Mouse (Mus musculus) 416B (cell line): ENCODE measurements around the gene Rab40c.

Source experiments
- DNase-seq: peaks from one replicate; pipeline ENCODE4 v3.0.0; 2011; ENCODE audit warnings: low read depth

The Rab40c gene

DNA sequence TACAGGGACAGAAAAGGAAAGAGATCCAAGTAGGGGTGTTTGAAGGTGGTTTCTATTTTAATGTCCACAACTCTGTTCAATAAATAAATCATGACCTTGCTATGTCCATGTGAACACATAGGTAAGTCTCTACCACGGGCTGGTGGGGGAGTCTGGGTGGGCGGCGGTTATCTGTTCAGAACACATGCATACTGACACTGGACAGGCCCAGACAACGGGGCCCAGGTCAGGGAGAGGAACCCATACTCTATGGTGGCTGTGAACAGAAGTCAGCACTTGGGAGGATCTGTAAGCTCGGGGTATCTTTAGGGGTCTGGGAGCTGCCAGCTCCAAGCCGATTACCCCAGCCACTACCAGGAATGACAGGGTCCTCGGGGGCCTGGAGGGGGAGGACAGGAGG, 26.8 kb upstream of the Rab40c start:
- no peak for DNase-seq

DNA sequence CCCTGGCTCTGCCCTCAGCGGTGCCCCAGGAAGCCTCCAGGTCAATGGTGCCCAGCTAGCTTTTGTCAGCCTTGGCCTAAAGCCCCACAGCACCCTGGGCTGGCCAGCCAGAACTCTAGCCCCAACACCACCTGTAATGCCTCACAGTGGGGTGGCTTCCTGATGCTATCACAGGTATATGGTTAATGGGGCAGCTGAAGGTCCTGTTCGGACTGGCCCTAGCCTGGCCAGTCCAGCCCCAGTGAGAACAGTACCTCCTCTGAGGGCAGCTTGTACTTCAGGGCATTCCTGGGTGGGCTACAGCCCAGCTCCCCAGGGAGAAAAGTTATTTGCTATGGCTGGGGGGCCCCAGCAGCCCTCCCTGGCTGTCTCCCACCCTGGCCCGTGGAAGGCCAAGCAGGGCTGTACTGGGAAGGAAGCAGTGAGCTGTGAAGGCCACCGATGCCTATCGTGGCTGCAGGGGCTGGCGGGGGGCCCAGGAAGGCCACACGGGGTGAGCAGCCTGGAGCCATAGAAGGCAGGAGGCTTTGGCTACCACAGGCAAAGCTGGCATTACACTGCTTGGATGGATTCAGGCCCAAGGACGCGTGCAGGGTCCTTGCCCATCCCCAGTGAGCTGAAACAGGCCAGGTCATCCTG, 26.1 kb upstream of the Rab40c start:
- no peak for DNase-seq

DNA sequence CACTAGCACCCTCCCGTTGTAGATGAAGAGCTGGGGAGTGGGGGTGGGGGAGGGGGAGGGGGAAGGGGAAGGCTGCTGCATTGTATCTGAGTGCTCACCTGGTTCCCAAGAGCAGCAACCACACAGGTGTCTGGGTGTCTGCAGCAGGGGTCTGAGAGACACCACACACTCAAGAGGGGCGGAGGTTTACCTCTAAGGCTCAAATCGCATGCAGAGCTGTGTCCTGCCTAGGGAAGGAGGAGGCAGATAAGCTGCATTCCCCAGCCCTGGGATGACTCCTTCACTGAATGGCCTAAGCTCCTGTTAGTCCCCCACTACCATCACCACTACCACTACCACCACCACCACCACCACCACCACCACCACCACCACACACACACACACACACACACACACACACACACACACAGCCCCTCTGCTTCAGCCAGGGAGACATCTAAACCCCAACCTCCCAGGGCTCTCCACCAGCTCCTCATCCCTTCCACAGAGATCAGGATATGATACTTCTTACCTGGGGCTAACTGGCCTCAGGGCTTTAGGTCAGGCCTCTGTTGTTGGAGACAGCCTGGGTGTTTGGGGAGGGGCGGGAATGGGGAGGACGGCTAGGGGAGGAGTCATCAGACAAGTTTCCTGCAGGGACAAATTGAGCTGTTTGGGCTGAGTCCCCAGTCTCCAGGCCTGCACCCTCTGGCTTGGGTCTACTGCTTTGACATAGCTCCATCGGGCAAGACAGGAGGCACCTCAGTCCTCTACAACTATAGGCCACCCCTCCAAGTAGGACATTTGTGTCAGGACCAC, 25.0 kb upstream of the Rab40c start, which contains the start of the genes Pigq and Nhlrc4:
Gene Pigq, minus strand, starts transcription at position 571 of the 798 bp plus-strand sequence.
Gene Nhlrc4, minus strand, starts transcription at position 596 of the 798 bp plus-strand sequence.
- DNase-seq, result no peak

DNA sequence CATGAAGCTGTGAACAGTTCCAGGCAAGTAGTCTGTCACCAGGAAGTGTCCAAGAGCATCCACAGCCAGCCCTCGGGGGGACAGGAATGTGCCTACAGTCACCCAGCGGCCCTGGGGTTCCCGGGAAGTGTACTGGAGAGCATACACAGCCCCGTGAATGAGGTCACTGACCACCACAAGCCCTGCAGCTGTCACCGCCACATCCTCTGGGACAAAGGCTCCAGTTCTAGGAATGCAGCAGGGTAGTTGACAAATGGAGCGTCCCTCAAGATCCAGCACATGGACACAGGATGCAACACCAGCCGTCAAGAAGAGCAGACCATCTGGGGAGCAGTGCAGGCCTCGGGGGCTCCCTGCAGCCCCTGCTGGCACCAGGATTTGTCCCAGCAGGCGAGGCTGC, 24.2 kb upstream of the Rab40c start:
- DNase-seq, result no peak

DNA sequence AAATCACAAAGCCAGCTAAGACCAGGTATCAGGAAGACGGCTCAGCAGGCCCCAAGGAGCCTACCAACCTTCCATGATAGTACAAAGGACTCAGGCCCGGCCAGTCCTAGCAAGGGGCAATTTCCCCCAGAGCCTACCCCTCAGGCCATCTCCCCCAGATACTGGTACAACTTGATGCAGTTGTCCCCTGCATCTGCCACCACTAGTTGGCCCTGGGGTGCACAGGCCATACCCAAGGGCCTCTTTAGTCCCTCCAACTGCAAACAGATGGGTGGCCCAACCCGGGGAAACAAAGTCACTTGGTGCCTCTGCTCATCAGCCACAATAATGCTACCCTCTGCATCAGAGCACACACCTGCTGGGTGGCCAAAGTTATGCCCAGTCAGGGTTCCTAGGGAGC, 23.7 kb upstream of the Rab40c start:
- DNase-seq, result no peak

DNA sequence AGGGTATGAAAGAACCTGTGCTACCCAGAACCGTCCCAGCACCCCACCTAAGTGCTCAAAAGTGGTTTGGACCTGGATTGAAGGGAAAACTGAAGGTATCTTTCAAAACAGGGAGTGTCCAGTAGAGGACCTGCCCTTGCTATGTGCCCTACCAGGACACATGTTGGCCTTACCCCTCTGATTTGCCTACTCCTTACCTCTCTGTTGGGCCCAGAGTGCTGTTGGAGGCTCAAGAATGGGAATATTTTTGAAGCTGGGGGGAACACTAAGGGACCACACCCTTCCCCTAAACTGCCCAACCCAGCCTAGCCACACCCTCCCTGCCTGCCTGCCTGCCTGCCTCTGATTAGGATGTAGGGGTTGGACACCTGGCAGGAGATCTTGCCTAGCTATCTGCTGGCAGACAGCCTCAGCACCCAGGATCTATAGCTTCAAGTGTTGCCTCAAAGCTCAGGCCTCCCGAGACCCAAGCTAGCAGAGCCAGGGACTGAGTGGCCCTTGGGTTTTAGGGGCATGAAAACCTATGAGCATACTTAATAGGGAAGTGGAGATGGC, 23.1 kb upstream of the Rab40c start:
- no peak for DNase-seq

DNA sequence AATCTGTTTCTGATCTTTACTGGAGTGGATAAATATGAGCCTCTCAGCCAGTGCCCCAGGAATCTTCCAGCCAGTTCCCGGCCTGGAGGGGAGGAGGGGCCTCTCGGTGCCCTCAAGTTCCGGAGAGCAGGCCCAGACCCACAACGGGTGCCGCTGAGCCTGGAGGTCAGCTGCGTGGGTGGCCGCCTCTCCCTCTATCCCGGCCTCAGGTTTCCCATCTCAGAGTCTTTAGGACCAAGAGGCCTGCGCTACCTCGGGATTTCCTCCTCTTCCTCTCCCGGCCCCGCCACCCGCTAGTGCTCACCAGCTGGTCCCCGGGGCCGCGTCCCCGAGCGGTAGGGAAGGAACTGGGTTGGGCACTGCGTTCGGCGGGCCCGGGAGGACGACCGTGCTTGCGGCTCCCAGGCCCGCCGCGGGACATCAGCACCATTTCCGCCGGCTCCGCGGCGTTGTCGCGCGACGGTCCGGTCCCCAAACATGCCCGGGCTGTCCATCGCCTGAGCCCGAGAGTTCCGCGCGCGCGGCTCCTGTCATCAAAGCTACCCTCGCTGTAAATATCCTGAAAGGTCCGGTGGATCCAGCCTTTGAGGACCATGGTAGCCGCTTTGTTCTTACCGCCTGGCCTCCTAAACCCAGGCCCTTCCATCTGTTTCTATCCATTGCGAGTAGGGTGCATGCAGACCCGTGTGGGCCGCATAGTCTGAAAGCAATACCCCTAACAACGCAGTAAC, 22.1 kb upstream of the Rab40c start:
- DNase-seq, result peak; percentile 77

DNA sequence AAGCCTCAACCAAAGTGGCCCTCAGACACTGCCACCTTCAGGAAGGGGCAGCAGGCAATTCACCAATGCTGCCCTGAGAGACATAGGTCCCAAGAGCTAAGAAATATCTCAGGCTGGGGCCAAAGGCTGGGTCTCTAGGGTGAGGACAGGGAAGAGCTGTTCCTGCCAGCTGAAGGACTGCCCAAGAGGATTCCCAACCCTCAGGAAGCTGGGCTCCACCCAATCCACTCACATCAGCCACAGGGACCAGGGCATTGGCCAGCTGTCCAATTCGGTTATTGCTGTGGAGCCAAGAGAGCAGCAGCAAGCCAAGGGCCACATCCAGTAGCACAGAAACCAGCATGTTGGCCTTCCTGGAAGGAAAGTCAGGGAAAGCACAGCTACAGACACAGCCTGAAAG, 15.0 kb upstream of the Rab40c start:
- no peak for DNase-seq

DNA sequence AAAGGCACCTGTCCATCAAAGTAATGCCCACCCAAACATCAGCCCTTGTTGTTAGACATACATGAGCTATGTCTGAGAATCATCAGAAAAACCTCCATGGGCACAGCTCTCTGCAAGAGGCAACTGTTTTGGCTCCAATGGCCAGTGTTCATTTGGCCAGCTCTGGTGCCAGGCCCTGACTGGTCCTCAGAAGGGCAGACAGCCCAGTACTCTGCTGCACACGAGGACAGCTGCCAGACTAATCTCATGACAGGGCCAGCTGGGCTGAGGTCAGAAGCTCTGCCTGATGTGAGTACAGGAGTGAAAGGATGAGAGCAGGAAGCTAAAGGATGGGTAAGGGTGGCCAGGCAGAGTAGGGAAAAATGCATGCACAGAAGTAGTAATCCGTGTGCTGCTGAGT, 5.8 kb upstream of the Rab40c start:
- no peak for DNase-seq

DNA sequence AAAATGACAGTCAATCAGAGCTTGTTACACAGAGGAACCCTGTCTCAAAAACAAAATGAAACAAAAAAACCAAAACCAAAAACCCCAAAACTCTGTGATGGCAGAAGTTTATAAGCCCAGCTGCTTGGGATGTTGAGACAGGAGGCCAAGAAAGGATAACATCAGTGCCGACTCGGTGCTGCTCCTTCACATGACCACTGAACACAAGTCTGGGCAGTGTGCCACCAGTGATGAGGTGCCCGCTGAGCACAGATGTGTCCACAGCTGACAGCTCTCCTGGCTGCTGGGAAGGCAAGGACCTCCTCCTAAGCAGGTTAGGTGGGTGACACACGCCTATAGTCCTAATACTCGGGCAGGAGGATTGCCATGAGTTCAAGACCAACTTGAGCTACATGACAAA, 2.6 kb upstream of the Rab40c start:
- DNase-seq, result peak; percentile 43

DNA sequence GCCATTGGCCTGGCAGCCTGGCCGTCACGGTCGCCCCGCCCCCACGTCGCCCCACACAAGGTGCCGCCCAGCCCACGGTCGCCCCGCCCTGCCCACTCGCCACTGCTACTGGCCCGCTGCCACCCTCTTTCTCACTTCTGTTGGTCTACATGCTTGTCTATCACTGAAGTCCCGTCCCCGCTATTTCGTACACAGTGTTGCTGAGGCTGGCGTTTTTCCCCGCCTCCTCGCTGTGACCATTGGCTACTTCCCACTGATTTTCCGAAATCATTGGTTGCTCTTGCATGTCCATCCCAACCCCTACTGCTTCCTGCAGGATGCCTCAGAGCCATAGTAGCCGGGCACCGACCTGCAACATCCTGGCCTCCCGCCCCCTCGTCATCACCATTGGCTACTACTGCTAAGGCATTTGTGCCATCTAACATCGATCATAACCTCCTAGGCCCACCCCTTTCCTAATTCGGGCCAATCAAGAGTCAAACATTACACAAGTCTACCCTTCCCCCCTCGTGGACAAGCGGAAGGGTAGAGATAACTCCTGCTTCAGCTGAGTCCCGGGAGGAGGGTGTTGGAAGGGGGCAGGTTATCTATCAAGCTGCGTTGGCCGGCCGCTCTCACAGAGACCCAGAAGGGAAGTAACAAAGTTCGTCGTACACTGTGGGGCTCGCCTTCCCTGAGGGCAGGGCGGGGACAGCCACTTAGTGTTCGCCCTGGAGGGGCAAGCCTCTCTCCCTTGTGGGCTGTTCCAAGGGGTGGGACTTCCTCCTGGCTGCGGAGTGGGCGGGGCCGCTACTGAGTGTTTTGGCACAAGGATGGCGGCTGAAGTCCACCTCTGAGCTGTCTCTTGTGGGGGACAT, 487 bp upstream of the Rab40c start:
- peak; percentile 100 for DNase-seq

DNA sequence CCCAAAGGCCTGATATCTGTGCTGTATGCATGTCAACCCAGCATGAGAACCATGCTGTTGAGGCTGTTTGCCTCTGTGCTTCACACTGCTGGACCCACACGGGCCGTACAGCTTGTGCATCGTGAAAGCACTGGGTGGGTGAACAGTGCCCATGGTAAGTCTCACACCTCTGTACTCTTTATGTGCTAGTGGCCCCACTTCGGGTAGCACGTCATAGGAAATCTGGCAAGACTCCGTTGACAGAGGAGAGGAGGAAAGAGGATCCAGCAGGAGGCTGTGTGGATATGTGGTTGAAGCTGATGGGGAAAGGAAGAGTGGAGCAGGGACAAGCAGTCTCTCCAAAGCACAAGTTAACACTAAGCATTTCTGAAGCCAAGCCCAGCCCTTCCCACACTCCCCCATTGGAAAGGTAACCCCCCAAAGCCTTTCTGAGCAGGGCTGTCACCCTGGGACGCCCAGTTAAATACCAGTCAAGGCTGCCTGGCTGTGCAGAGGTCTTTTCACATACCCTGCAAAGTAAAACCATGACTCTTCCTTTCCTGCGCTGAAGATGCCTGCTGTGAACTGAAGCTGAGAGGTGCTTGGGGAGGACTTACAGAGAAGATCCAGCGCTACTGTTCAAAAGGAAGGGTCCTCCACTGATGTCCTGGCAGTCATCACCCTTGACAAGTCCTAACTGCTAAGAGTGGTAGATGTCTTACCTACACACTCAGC, 1.3 kb downstream of the Rab40c start:
- no peak for DNase-seq

DNA sequence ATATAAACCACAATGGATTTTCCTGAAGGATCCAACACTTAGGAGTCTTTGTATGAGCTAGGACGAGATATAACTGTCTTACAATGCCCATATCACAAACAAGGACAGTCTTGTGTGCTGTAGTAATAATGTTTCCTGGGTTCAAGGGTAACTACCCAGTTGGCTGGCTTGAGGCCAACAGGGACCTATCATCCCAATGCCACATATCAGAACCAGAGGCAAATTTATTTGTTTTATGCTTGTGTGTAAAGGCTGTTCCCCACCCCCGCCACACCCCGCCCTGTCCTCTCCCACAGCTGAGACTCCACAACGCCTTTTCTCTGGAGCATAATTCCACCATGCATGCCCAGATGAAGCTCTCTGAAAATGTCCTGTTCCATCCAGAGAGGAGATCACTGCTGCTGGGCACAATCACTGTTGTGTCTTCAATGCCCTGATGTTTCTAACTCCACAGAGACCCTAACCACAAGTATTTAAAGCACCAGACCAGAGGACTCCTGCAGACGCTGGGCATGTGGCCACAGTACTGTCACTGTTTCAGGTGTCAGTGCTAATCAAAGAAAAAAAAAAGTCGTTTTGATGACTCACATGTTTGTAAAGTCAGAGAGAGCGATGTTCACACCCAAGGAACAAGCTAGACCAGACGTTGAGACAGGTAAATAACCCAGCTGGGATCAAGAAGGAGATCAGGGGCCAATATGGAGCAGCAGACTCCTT, 2.4 kb downstream of the Rab40c start:
- DNase-seq, result no peak

DNA sequence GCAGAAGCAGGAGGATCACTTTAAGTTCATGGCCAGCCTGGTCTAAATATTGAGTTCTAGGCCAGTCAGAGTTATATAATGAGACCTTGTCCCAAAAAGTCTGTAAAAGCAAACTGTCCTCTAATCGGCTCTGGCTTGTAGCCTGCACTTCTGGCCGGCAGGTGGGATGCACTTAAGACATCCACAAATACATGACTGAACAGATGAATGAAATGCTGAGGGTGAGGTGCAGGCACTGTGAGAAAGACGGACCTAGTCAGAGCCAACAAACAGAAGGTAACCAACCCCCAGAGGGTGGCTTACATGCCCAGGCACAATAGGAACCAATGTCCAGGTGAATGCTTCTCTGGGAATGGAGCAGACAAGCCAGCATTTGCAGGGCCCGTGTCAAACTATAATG, 5.2 kb downstream of the Rab40c start:
- DNase-seq, result no peak

DNA sequence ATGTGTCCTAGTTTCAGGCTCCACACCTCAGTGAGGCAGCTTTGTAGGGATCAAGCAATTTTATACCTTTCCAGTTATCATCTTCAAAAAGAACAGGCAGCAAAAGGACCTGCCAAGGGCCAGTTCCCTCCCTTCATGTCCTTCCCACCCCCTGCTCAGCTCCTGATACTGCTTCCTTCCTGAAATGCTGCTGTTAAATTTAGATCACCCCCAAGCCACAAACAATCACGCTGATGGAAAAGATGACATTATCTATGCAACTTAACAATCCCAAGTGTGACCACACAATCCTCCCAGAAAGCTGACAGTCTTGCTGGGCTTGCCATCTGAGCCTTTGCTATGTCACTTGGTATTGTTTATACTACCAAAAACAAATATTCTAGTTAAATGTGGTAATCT, 5.7 kb downstream of the Rab40c start:
- peak; percentile 90 for DNase-seq

DNA sequence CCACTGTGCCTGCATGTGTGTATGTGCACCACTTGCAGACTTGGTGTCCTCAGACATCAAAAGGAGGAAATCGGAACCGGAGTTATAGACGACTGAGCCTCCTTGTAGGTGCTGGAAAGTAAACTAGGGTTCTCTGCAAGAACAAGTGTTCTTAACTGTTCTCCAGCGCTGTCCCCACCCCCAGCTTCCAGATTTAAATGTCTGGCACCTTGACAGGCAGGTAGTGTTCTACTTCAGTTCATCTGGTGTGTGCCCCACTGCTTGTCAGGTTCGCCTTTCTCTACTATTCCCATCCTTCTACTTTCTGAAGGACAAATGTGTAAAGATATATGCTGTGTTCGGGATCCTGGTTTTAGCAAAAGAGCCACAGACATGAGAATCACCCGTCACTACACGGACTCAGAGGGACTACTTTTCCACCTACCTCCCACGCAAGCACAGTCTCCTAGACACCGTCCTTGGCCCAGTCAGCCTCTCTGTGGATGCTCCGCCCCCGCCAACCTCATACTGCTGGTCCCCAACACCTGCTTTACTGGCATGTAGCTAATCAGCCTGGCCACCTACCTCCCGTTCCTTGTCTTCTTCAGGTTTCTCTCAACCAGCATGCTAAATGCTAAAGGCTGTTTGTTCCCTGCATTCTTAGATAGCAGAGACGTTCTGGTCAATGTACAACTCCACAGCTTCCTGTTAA, 6.2 kb downstream of the Rab40c start:
- no peak for DNase-seq

DNA sequence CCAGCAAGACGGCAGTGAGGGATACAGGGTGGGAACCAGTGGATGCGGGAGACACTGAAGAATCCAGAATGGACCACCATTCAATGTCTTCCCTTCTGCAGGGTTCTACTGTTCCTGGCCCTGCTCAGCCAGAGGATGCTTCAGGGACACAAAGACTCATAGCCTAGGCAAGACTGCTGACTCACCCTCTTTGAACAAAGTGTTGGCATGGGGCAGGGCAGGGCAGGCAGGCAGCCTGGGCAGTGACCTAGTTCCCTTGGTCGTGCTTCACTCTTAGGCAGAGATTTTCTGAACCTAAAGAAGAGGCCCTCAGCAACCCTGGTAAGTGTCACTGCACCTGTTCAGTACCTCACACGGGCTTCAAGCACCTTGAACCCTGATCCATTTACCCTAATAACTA, 7.7 kb downstream of the Rab40c start:
- peak; percentile 52 for DNase-seq

DNA sequence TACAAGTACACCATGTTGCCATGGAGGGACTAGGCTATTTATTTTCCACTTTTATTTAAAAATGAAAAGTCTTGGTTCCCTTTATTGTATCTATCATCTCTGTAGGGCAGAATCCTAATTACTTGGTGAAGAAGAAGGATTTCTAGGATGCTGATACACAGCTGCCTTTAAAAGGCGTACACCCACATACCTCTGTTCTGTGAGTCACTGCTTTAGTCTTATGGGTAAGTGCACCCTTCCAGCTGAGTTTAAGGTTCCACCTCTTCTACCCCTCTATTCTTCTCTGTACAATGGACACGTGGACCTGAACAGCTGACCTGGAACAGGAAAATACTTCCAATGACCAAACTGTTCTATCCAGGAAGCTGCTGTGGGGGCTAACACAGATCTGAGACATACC, 11.9 kb downstream of the Rab40c start:
- no peak for DNase-seq

DNA sequence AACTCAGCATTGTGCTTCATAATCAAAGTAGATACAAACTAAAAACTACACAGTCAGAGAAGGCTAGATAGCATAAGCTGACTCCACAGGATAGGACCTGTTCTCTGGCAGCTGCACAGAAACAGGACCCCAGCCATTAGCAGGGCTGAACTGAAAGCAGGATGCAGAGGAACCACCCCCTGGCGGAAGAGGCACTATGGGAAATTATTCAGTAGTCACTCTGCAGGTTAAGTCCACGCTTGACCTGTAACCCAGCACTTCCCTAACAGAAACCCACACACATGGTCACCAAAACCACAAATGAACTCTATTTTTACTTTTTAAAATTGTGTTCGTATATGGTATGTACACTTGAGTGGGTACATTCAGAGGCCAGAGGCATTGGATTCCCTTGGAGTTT, 16.5 kb downstream of the Rab40c start:
- DNase-seq, result peak; percentile 65

DNA sequence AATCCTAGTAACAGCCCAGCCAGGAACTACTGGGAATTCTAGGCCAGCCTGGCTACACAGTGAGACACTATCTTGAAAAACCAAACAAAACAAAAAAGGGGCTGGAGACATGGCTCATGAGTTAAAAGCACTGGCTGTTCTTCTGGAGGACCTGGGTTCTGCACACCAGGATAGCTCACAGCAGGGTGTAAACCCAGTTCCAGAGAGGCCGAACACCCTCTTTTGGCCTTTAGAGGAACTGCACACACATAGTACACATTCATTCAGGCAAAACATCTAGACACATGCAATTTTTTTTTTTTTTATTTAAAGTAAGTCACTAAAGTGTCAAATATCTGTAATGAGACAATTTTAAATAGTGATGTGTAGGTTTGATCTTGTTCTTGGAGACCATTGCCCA, 19.3 kb downstream of the Rab40c start:
- no peak for DNase-seq
